Mouse (Mus musculus): ENCODE results near the gene Islr. TPM values are rescaled to one million over a fixed set of nuclear protein-coding genes. Genes with fewer than 3 reads are reported as not detected.

The Islr gene
- polyA plus RNA-seq, 3 experiments from 2014 or later = 0.84 to 1.5 TPM; not detected in 1

DNA sequence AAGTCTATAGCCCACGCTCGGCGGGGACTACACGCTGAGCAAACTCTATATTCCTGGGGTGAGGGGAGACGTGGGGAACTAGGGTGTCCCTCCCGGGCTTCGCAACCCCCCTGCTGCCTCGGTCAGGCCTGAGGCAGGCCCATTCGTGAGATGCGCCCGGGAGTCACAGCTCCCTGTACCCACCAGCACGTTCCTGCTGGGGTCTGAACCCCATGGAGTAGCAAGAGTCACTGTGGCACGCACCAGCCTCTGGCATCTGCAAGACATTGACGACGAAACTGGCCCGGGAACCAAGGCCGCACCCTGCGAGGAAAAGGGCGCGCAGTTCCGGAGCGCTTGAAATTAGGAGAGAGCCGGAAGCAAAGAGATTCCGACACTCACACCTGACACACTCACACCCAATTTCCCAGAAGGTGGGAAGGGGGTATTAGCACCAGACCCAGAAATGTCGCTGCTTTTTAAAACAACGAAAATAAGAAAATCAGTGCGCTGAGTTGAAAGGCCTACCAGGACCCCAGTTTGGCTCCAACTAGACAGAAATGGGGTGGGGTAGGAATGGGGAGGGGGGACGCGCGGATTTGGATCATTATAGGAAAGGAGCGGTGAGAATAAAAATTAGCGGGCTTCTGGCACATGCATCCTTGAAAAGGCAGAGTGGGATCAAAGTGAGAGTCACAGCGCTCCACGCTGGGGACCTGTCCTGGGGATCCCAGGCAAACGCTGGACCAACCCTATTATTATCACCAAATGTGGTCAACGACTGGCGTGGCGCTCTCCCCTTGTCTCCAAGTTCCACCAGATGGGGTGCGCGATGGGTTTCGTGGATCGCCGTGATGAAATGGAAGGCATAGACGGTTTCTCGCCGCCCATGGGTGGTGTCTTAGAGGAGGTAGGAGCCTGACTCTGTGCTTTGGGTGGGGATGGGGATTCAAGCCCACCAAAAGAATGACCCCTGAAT is 7.2 kb downstream of the Islr start:
- no peak for ATAC-seq

- no peak for ATAC-seq
Observed at GRCm38 (mm10) chr9:58196141-58196540, 8.0 kb downstream of the Islr start.

- ATAC-seq = no peak
Observed at GRCm38 (mm10) chr9:58195671-58196070, 8.4 kb downstream of the Islr start.

- no peak for ATAC-seq
Observed at GRCm38 (mm10) chr9:58194222-58194621, 9.9 kb downstream of the Islr start.

GRCm38 (mm10) chr9:58184456-58184855 is 19.6 kb downstream of the Islr start:
- ATAC-seq = no peak

GRCm38 (mm10) chr9:58179390-58179789 is 24.7 kb downstream of the Islr start:
- ATAC-seq = no peak

DNA sequence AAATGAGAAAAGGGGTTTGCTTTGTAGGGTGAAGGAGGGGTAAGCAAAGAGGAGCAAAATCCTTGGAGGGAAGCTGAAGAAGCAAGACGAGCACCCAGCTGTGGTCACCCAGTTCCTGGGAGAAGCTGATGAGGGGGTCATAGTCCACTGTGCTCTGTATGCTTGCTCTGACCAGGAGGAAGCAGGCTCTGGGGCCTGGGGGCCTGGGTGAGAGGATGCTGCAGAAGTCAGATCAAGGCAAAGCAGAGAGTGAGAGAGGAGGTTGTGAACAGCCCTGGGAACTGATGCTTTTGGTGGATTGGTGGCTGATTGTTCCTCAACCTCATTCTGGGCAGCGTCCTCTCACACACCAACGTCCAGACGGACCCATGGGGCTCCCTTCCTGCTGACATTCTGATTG is 26.9 kb downstream of the Islr start:
- no peak for ATAC-seq

DNA sequence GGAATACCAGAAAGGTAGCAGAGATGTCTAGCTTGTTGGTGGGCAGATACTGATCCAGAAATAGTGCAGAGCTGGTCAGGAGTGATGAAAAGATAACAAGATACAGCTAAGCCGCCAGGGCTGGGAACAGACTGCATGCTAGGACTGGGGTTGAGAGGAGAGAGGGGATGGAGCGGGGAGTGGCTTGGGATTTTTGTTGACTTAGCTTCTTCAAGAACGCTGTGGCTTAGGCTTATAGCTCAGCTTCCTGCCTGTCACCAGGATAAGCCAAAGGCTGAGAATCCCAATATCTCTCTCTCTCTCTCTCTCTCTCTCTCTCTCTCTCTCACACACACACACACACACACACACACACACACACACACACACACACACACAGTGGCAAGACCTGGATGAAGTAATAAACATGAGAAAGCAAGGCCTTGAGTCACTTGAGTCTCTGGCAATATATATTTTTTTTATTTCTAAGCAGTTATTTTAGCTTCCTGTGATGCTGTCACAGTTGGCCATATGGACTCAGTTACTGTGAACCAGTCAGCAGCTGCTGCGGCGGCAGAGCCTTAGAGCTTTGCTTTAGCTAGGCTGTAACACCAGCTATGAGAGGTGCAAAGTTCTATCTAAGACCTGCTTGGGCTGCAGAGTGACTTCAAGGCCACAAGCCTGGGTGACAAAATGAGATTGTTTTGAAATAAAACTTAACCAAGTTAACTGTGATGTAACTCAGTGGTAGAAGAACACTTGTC is 28.2 kb downstream of the Islr start:
- no peak for ATAC-seq

- ATAC-seq = no peak
Observed at GRCm38 (mm10) chr9:58174818-58175251, 29.3 kb downstream of the Islr start.

DNA sequence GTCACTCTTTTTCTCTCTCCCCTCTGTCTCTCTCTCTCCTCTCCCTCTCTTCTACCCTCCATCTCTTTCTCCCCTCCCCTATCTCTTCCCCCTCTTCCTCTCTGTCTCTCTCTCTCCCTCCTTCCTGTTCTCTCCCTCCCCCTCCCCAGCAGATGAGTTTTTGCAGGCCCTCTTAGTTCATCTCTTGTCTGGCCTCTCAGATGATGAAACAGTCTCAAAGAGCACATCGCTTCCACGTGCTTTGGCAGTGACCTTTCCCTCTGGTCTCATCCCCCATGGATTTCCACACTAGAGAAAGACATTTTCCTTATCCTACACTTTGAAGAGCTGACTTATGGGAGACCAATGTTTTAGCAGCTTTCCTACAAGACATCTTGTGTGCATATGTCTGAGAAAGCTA is 31.2 kb downstream of the Islr start:
- ATAC-seq = no peak

DNA sequence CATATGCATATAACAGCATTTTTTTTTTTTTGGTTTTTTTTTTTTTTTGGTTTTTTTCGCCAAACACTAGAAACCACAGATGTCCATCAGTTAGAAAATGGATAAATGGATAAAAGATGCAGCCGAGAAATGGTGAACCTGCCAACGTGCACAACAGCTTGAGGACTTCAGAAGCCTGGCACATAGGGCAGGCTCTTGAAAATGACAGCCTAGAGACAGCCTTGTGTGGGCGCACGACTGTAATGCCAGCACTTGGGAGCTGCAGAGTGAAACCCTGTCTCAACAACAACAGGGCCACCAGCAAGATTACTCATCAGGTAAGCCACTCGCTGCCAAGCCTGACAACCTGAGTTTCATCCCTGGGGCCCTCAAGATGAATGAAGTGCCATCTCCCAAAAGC is 34.7 kb downstream of the Islr start:
- no peak for ATAC-seq

- no peak for ATAC-seq
Observed at GRCm38 (mm10) chr9:58168880-58169279, 35.2 kb downstream of the Islr start.

DNA sequence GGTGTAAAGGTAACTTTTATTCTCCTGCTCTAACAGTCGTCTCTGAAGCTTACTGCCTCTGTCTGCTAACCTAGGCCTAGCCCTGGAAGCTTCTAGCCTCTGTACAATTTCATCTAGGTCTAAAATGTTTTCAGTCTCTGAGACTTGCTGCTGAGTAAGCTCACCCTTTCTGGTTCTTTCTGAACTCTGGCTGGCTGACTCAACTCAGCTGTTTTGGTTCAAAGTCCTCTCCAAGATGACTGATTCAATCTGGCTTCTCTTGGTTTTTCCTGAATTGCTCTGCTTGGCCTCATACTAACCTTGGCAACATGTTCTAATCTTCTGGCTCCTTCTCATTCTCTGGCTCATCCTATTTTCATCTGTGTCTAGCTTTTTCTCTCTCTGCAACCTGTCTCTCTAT is 38.3 kb downstream of the Islr start:
- ATAC-seq = no peak

DNA sequence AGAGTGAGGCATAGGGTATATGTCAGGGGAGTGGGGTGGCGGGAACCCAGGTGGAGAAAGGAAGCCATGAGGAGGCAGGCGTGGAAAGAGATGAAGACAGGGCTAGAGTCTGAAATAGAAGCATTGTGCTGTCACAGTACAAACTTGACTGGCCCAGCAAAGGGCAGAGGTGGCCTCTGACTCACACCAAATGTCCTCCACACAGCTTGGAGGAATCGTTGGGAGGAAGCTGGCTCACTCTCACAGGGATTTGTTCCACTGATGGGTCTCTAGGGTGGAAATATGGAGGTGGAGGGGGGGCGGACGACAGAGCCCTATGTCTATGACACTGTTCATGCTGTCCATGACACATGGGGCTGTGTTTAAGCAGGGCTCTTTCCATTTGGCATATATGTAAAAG is 41.0 kb downstream of the Islr start:
- no peak for ATAC-seq

DNA sequence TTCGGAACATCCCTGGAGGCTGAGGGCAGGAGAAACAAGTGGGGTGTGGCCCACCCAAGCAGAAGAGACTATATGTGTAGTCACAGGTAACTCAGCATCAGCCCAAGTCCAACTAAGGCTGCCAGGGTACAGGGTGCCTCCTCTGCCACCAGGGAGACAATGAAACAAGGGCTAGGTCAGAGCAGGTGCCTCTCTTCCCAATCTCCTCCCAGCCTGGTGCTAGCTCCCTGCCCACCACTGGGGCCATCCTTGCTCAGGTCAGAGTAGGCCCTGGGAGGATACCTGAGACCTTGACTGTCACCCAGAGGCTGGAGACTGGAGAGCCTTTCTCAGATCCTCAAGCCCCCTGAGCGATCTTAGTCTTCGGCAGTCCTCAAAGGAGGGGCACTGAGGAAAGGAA is 41.9 kb downstream of the Islr start:
- ATAC-seq = no peak

GRCm38 (mm10) chr9:58160315-58160714 is 43.8 kb downstream of the Islr start:
- ATAC-seq = no peak

DNA sequence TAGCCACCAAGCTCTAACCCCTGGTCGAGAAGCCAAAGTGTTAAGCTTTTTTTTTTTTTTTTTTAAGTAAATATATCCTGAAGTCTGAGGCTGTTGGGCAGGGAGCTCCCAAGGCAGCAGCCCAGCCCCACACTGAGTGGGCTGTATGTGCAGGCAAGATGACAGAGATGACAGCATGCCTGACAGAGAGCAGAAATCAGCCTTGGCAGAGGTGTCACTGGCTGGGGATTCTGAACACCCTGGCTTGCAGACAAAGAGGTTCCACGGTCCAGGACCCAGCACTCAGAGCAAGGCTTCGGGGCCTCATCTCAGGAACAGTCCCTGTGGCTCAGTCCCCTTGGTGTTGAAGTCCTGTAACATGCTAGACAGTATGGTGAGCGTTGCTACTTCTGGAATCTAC is 44.3 kb downstream of the Islr start:
- no peak for ATAC-seq

DNA sequence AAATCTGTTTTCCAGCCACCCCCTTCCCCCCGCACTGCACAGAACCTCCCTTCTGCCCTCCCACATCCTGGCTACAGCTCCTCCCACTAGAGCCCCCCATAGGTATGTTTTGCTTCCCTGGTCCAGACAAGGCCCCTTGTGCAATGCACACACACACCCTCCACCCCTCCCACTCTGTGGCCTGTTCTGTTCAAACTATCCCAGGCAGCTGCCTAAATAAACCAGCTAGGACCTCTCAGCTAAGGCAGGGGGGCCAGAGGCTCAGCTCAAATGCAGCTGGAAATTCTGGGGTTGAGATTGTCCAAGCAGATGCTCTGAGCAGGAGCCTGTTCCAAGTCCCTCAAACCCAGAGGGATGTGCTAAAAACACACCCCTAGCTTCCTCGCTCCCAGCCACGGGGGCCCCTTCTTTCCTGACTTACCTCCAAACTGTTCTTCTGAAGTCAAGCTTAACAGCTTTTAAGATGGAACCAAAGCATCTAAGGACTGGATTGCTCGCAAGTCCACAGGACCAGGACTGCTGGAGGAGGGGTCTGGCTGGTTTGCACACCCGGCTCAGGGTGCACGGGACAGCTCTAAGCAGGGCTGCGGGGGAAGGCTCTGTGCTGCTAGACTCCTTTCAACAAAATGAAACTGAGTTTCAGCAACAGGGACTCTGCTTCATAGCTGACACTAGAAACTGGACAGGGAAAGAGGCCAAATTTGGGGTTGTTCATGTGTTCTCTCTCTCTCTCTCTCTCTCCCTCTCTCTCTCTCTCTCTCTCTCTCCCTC is 45.4 kb downstream of the Islr start:
- no peak for ATAC-seq

DNA sequence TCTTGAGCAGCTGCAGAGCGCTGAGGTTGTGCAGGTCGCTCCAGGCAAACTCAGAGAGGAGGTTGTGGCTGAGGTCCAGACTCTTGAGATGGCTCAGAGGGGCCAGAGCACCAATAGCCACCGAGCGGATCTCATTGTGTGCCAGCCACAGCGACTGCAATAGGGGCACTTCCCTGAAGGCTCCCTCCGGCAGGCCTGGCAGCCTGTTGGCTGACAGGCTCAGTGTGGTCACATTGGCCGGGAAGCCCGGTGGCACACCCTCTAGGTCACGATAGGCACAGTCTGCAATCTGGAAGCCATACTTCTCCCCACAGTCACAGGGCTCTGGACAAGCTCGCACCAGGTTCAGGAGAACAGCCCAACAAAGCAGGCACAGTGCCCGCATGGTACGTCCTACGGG is 46.3 kb downstream of the Islr start:
- no peak for ATAC-seq

DNA sequence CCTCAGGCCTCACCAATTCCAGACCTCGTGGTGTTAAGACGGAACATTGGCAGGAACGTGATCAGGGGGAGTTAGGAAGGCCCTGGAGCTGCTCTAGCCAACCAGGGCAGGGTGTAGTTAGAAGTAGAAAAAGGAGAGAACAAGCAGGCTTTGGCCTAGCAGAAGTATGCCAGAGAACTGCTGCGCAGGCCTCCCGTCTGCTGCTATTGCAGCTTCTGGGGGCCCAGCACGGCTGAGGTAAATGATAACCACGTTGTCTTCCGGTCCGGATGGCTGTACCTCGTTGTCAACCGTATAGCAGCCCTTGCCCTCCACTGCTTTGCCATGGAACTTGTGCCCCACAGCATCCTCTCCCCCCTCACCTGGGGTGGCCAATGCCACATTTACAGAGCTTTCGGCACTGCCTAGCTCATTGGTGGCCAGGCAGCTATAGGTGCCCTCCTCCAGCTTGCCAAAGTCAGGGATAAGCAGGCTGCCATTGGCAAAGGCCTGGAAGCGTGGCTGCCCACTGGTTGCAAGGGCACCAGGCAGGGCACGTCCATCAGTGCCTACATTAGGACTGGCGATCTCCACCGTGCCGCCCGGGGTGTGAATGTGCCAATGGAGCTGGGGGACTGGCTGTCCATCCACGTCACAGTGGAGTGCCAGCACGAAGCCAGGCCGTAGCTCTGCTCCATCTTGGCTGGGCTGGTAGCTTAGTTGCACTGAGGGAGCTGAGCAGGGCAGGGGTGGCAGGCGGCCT is 47.1 kb downstream of the Islr start:
- no peak for ATAC-seq

GRCm38 (mm10) chr9:58155366-58155765 is 48.7 kb downstream of the Islr start:
- no peak for ATAC-seq

- no peak for ATAC-seq
Observed at GRCm38 (mm10) chr9:58153095-58153494, 51.0 kb downstream of the Islr start.

Data from inflammation-experienced regulatory T-cells, adult 6 months (primary cell).